Mouse (Mus musculus) cerebellum, adult 9-10 months (tissue): ENCODE measurements around the gene Hspb9.

ENCODE experiments used
- DNase-seq: peaks from one replicate; pipeline ENCODE4 v3.0.0; 2022

Hspb9 gene

DNA sequence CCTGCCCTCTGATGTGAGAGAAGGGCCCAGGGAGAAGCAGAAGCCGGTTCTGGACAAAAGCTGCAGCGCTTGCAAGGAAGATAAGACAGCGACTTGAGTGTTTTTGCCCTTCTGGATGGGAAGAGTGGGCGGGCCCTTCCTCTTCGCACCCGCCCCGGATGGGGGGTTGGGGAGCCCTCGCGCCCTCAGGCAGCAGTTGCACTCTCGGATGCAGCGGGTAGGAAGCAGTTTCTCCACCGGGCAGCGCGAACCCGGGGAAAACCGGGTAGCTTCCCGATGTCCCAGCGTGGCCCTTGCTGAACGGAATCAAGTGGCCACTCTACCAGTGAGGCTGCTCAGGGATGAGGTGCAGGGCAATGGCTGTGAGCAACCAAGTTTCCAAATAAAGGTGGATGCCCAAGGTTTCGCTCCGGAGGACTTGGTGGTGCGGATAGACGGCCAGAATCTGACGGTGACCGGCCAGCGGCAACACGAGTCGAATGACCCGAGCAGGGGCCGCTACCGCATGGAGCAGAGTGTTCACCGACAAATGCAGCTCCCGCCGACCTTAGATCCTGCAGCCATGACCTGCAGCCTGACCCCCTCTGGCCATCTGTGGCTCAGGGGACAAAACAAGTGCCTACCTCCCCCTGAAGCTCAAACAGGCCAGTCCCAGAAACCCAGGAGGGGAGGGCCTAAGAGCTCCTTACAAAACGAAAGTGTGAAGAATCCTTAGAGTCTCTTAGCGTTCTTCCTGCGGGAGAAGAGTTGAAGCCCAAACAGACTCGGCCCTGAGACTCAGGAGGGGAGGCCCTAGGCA, at the start of gene Hspb9:
Hspb9 (plus strand) TSS at position 116 of the 799 bp plus-strand sequence.
- no peak for DNase-seq

DNA sequence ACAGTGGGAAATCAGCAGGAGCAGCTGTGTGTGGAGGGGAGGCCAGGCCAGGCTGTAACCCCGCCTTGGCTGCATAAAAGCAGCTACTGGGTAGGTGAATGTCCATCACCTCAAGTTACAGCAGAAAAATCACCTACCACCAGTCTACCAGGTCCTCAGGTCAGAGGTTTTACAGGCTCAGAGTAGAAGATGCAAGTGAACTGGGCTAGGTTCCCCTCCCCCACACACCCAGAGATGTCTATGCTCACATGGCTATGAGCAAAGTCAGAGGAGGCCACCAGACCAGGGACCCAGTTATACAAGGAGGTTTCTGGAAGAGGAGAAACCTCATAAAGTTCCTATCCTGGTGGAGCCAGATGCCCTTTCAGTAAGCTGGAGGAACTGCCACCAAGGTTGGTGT, 42.6 kb upstream of the Hspb9 start:
- DNase-seq = no peak

DNA sequence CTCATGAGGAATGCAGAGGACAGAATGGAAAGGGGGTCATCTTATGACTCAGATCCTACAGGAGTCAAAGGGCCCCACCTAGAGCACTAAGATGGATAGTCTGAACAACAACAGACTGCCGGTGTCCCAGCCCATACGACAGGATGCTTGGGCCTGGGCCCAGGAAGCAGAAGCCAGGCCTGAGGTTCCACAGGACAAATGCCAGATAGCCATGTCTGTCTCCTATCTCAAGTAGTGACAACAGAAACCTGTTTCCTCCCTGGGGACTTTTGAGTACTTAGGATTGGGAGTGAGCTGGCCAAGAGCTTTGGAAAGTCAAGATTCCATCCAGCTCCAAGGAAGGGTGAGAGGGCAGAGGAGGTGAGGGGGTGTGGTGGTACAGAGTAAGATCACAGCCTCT, 41.7 kb upstream of the Hspb9 start:
- DNase-seq = no peak

DNA sequence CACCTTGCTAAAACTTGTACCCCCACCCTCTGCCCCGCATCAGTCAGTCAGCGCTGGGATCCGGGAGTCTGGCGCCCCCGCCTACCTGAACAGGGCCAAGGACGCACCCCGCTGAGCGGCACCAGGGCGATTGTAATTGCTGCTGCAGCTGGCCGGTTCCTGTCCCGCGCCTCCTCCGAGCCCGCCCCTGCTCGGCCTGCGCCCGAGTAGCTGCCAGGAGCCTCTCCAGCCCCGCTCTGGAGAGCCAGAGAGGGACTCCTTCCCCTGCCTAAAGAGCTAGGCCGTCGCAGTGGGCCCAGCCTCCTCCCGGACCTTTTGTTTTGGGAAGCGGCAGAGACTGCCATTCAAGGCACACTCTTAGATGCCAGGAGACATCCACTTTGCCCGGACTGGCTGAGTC, 40.5 kb upstream of the Hspb9 start:
- DNase-seq = no peak

DNA sequence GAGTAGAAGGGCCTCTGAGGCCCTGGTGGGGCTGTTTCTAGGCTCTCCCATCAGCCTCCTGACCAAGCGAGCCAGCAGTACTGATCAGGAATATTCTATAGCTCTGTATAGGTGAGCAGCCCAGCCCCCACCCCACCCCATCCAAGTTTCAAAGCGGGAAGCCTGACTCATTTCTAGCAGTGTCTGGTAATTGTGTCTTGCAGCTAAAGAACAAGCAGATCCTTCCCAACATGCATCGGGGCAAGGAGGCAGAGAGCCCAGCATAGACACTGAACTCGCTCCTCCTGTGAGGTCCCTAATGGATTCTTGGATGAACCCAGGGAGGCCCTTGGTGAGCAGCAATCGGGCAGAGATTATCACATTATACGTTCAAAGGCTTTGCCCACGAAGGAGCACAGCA, 35.8 kb upstream of the Hspb9 start:
- DNase-seq = no peak

DNA sequence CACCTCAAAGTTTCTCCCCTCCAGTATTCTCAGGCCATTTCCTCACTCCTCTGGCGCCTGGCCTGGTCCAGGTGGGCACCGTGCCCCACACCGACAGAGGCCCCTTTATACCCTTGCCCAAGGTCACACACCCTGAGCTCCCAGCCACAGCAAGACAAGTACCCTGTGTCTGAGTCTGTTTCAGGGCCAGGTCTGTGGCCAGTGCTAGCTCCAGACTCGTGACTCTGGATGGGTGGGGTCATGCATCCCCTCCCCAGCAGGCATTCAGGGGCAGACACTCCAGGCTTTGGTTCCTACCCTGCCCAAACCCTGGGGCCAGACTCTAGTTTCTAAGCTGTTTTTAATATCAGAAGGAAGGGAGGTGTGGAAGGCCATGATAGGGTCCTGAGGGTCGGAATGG, 31.8 kb upstream of the Hspb9 start:
- DNase-seq = no peak

DNA sequence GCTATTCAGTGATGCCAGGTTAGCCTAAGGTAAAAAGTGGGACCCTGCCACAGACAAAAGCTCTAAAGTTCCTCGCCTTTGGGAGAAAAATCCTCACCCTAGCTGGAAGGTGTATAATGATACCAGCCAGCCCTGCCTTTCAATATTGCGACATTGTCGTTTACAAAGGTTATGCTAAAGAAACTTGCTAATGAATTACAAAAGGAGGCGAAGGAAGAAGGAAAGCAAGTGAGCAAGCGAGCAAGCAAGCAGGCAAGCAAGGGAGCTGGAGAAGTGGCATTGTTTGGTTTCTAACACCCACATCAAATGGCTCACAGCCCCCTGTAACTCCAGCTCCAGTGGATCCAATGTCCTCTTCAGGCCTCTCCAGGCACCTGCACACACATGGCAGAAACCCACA, 31.1 kb upstream of the Hspb9 start:
- no peak for DNase-seq

DNA sequence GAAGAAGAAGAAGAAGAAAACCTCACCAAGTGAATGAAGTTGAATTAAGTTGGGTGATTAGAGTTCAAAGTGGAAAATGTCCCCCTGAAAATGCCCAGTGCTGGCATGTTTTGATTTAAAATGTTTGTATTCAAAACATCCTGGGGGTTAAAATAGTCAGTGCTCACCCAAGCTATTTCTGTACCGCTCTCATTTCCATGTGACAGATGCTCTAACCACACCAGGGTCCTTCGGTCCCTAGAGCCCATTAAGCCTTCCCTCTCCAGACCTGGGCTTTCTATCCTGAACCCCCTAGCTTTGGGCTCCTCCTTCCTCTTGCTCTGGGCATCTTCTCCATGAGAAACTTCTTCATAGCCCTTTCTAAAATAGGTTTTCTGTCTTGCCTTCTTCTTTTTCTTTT, 29.6 kb upstream of the Hspb9 start:
- DNase-seq = no peak

DNA sequence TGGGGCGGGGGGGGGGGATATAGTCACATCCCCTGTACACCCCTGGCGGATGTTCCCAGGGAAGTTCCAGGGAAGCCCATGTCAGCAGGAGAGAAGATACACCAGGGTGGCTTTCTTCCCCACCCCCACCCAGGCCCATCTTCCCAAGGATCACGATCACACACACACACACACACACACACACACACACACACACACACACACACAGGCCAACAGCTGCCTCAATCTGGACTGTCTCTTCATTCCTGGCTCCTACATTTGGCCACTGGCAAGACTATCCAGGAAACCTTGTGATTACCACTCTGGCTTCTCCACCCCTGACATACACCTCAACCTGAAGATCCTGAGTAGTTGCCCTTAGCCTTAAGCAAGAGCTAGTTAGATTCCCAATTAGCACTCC, 28.3 kb upstream of the Hspb9 start:
- no peak for DNase-seq

DNA sequence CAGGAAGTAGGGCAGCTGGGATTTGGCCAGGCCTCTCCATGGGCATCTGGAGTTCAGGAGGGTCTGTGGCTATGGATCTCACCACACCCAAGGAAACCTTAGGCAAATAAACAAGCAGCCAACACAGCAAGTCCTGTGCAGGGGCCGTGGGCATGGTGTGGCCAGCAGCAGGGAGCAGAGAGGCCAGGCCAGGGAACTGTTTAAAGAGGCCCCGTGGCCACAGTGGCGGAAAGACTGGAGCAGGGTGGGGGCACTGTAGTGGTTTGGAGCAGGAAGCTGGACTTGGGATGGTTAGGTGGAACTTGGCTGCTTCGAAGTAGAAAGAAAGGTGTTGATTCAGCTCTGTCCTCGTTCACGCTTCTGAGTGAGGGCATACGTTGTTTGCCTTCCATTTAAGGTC, 26.4 kb upstream of the Hspb9 start:
- no peak for DNase-seq

DNA sequence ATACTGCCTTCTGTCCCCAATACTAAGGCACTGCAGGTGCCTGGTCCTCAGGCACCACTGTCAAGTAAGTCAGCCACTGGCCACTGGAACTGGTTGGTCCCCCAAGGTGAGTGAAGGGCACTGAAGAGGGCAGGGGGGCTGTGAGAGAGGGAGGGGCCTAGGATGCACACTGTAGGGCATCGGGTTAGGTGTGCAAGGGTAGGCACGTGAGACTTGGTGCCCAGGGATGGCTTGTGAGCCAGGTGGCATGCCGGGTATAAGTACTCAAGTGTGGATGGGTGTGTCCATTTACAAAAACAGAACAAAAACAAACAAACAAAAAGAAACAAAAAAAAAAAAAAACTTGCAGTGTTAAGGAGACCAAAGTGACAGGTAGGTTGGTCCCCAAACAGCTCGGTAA, 25.2 kb upstream of the Hspb9 start:
- no peak for DNase-seq

DNA sequence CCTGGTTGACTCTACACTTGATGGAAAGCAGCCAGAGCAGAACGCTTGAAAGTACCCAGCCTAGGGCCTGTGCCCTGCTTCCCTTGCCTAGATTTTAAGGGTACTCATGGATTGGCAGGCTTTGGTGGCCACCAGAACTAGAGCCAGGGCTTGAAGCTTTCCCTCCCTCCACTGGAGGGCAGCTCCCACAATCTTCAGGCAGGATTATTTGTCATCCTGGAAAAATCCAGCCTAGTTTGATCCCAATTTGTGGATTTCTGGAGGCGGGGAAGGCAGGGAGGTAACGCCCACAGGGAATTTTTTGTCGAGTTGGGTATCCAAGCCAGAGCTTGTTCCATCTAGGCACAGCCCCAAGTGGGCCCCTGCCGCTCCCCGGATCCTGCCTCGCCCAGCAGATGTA, 23.3 kb upstream of the Hspb9 start:
- no peak for DNase-seq

DNA sequence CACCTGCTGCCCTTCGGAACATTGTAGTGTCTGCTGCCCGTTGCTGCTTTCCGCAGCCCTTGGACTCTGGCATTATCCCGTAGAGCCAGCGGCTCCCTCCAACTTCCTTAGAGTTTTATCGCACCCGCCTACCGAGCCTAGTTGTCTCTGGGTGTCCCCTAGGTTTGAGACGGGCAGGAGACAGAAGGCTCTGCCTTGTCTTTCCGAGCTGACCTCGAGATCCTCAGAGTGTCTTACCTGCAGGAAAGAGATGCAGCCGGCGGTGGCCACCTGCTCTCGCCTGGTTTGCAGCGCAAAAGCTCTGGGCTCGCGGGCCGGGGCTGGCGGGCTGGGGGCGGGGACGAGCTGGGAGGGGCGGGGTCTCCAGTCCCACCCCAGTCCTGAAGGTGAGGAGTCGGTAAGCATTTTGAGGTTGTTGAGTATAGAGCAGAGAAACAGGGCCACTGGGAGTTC, 21.5 kb upstream of the Hspb9 start, which contains the start of gene Zfp385c:
Zfp385c (minus strand) TSS at position 292 of the 453 bp plus-strand sequence.
- no peak for DNase-seq

DNA sequence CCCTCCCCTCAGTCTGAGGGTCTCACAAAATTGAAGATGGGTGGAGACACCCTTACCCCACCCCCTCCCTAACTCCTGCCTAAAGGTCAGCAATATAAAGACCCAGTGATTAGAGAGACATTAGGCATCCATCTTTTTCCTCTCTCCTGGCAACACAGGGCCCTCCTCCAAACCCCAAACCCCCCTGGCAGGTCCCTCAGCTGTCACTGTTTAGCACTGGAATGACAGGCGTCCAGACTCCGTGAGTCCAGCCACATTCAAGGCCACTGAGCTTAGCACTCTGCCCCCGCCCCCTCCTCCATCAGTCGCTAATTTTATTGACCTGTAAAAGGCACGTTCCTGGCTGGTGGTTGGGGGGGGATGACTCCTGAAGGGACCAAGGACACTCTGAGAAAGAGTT, 20.5 kb upstream of the Hspb9 start:
- no peak for DNase-seq

DNA sequence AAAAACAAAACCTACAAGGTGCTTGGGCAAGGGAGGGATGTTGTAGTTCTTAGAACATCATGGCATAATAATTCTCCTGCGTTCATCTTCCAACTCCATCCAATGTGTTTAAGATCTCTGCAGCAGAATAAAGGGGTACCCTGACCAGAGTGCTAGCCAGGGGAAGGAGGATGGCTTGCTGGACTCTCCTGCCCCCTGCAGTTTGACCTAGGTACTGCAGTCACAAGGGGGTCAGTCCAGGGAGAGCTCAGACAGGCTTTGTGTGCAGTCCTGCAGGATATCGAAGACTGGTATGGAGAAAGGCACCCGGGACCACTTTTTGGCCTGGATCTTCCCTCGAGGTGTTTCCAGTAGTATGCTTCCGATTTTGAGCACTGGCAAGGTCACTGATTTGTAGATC, 18.7 kb upstream of the Hspb9 start:
- DNase-seq = peak; percentile 68

DNA sequence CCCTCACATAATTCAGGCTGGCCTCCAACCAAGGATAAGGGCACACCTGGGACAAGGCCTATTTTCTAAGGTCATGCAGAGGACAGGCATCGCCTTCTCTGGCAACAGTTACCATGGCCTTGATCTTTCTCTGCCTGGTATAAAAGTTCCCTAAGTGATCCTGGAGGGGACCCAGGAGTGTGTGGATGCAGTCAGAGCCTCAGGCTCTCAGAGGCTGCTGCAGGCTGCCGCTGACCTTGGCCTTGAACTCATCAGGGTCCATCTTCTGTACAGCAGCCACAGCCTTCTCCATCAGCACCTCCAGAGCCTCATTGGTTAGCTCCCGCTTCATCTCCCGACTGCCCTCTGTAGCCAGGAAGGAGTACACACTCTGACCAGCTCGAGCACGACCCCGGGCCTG, 15.7 kb upstream of the Hspb9 start:
- no peak for DNase-seq

DNA sequence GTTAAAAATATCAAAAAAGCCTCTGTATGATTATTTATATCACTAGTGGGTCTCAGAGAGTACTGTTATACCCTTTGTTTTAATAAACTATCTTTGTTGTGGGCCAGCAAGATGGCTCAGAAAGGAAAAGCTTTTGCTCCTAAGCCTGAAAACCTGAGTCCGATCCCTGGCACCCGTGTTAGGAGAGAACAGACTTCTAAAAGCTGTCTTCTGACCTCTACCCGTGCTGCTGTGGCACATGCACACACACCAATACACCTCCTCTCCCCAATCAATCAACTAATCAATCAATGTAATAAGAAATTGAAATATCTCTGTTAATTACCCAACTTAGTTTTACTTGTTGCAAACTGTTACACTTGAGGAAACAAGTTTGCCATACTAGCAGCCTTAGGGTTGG, 12.9 kb upstream of the Hspb9 start:
- no peak for DNase-seq

DNA sequence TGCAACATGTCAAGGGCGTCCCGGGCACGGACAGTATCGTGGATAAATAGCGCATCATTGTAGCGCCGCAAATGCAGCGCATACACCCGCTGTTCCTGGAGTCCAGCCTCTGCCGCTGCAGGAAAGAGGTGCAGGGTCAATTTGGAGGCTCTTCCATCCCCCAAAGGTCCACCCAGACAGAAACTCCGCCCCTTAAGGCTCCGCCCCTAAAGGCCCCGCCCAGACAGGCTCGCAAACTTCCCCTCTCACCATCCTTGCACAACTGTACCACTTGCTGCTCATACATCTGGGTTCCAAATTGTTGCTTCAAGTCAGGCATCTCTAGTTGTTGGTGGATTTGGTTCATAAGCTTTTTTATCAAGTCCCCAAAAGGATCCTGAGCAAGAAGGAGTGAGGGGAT, 12.3 kb upstream of the Hspb9 start:
- no peak for DNase-seq

DNA sequence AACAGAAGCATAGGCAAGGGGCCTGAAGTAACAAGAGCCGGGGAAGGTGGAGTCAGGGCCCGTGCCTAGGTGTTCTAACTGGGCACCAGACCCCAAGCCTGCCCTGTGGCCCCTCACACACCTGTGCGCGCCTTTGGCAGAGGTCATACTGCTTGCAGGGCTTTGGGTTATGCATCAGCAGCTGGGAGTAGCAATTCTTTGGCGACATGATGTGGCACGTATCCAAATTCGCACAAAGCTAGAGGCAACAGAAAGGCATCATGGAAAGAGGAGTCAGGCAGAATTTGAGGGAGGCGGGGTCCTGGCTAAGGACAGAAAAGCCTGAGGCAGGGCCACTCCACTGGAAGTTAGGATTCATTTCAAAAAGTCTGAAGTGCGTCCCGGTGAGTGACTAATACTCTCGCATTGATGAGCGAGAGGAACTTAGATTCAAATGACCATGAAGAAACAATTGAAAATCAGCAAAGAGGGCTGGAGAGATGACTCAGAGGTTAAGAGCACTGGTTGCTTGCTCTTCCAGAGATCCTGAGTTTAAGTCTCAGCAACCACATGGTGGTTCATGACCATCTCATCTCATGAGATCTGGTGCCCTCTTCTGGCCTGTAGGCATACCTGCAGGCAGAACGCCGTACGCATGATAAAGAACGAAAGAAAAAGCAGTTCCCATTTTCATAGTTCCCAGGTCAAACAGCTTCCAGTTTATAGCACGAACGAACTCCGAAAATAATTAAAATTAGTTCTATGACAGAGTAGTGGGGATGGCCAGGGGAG, 11.4 kb upstream of the Hspb9 start:
- DNase-seq = peak; percentile 79

DNA sequence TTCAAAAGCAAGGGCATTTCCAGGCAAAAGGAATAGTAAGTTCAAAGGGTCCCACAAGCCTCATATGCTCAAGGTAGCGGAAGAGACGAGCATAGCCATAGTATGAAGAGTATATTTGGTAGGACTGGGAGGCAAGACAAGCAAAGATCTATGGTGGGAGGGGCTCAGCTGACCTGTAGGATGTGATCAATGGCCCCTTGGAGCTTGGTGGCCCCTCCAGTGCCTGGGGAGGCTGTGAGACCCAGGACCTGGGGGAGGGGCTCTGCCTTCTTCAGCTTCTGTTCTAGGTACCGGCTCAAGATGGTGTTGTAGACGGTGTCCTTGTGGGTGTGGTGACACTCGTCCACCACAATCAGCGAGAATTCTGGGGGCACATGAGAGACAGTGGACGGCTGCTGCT, 10.7 kb upstream of the Hspb9 start:
- no peak for DNase-seq

DNA sequence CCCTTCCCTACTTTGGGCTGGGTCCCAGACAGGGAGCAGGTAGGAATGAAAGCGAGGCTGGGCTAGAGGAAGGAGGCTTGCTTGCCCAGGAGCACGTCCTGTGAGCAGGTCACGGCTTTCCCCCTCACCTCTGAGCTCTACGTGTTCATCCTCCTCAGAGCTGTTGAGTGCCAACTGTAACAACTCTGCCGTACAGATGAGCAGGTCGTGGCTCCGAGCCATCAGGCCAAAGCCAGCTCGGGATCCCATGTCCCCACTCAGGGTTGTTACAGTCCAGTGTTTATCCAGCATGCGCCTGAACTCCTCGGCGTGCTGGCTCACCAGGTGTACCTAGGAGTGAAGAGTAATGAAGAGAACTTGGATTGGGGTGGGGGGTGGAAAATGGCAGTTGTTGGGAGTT, 10.3 kb upstream of the Hspb9 start:
- DNase-seq = no peak

DNA sequence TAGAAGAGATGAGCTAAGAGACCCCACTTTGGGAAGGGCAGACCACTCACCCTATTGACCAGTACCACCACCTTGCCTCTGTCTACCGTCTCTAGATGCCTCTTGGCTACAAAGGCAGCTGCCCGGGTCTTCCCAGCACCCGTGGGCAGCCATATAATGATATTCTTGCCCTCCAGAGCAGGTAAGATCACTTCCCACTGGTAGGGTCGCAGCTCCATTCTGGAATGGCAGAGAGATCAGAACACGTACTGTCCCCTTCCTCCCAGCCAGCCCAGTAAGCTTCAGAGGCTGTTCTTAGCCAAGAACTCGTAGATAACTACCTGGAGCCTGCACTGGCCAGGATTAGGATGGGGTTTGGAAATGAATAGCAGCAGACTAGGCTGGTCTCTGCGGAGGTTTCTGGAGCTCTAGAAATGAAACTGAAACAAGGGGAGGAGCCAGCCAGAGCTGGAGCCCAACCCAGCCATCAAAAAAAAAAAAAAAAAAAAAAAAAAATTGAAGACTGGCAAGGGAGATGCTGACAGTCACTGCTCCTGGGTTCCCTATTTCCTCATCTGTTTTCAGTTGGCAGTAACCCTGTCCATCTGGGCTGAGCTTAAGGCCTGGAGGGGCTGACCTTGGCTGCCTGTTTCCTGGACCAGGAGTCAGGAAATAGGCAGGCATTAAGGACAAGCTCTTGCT, 9.7 kb upstream of the Hspb9 start, which contains the start of gene Dhx58:
Dhx58 (minus strand) TSS at position 421 of the 681 bp plus-strand sequence.
- DNase-seq = no peak

DNA sequence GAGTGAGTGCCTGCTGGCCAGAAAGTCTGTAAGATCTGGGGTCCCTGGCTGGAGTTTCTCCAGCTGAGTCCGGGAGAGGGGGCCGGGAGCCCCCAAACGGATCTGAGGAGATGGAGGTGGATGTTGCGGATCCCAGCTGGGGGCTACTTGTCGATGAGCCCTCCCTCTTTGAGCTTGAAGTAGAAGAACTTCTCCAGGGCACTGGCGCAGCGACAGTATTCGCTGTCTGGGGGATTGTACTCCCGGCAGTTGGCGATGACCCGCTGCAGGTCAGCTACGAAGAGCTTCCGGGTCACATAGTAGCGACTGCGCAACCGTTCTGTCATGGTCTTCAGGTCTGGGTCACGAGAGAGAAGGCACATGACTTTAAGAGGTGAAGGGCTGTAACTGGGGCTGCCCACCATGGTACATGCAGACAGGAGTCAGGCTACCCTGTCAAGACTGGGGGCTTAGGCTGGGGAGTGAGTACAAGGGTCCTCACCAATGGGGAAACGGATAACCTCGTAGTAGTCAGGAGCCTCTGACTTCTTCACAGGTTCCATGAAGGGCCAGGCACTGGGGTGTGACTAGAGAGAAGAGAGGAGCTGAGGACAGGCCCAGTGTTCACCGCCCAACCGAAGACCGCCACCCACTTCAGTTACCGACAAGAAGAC, 8.4 kb upstream of the Hspb9 start:
- DNase-seq = no peak
